Mouse (Mus musculus) embryonic stem cell, embryonic (primary cell): ENCODE results near the gene Xkr7.

ENCODE experiments used
- CTCF ChIA-PET, 4 experiments: fragments of 300-600 bp in 2 of 4; fragments of 350-600 bp in 2 of 4; sonication (Branson Sonifier 250); formaldehyde crosslinking; loops; one replicate each; lab custom pipeline; 2022; ENCODE audit warnings: inconsistent platforms in 2 of 4; lab: Charles Lee
- POLR2A ChIA-PET, 4 experiments: fragments of 300-600 bp in 2 of 4; fragments of 350-600 bp in 2 of 4; sonication (Branson Sonifier 250); formaldehyde crosslinking; loops; one replicate each; lab custom pipeline; 2022; ENCODE audit warnings: antibody characterized with exemption in 4 of 4, inconsistent platforms in 1 of 4; lab: Charles Lee

Xkr7 gene

GRCm38 (mm10) chr2:153022855-153023254 lies 8.8 kb upstream of the Xkr7 start:
- POLR2A ChIA-PET: interaction anchor here in 1 of 4 experiments (2.0 kb wide), 1 partner anchor 10 kb away, joined by 4 read pairs; no protein-coding TSS in a partner anchor
- CTCF ChIA-PET: no interaction called here

- CTCF ChIA-PET: no interaction called here
- POLR2A ChIA-PET: no interaction called here
Measured at GRCm38 (mm10) chr2:153026052-153026451, 5.6 kb upstream of the Xkr7 start.

- ChIA-PET CTCF (interaction anchor here in 2 of 4 experiments (0.6 to 0.9 kb wide), 3 partner anchors 43 to 1561 kb away, joined by 3 read pairs; no protein-coding TSS in a partner anchor), POLR2A (interaction anchor here in 1 of 4 experiments (0.7 kb wide), 2 partner anchors 12 to 131 kb away, joined by 3 to 4 read pairs; partner anchors contain the start of gene Pdrg1)
Measured at GRCm38 (mm10) chr2:153027501-153027900, 4.2 kb upstream of the Xkr7 start.

GRCm38 (mm10) chr2:153030422-153030821 lies 1.2 kb upstream of the Xkr7 start:
- CTCF ChIA-PET: interaction anchor here in 1 of 4 experiments (0.6 kb wide), 1 partner anchor 80 kb away, joined by 3 read pairs; no protein-coding TSS in a partner anchor
- POLR2A ChIA-PET: interaction anchor here in 1 of 4 experiments (1.4 kb wide), 1 partner anchor 11 kb away, joined by 3 read pairs; no protein-coding TSS in a partner anchor

- ChIA-PET CTCF (interaction anchor here in 3 of 4 experiments (0.5 to 1.5 kb wide), 16 partner anchors 17 to 428 kb away, joined by 3 to 6 read pairs (median 3); partner anchors contain the start of genes Defb36 (in 1 of the 3), H13 (in 1 of the 3) and Pdrg1 (in 1 of the 3)), POLR2A (interaction anchor here (0.5 to 1.4 kb wide), 16 partner anchors 10 to 1544 kb away, joined by 3 to 5 read pairs (median 3); partner anchors contain the start of genes Mcts2 (in 2 of the 4) and Dusp15 (in 1 of the 4))
Measured at GRCm38 (mm10) chr2:153032083-153032842, 611 bp downstream of the Xkr7 start.

- POLR2A ChIA-PET: interaction anchor here in 3 of 4 experiments (0.5 to 1.4 kb wide), 14 partner anchors 9 to 1543 kb away, joined by 3 to 5 read pairs (median 4); partner anchors contain the start of gene Dusp15 (in 1 of the 3)
- CTCF ChIA-PET: interaction anchor here in 3 of 4 experiments (0.5 to 1.5 kb wide), 15 partner anchors 18 to 429 kb away, joined by 3 to 6 read pairs (median 3); partner anchors contain the start of genes Defb36 (in 1 of the 3), H13 (in 1 of the 3) and Pdrg1 (in 1 of the 3)
Measured at GRCm38 (mm10) chr2:153032973-153033372, 1.3 kb downstream of the Xkr7 start.

- POLR2A ChIA-PET: interaction anchor here in 2 of 4 experiments (1.1 to 1.2 kb wide), 4 partner anchors 12 to 30 kb away, joined by 3 to 4 read pairs (median 4); no protein-coding TSS in a partner anchor
Measured at GRCm38 (mm10) chr2:153033545-153034230, 2.0 kb downstream of the Xkr7 start.

GRCm38 (mm10) chr2:153036690-153037089 lies 5.0 kb downstream of the Xkr7 start:
- ChIA-PET CTCF (interaction anchor here in 1 of 4 experiments (0.6 to 0.9 kb wide), 3 partner anchors 22 to 284 kb away, joined by 3 to 5 read pairs (median 3); no protein-coding TSS in a partner anchor), POLR2A (no interaction called here)

More at GRCm38 (mm10) chr2:153033545-153034230, 2.0 kb downstream of the Xkr7 start:
- CTCF ChIA-PET: interaction anchor here in 1 of 4 experiments (0.5 to 1.2 kb wide), 3 partner anchors 27 to 148 kb away, joined by 3 to 5 read pairs (median 4); no protein-coding TSS in a partner anchor

- ChIA-PET CTCF (interaction anchor here in 1 of 4 experiments (0.5 kb wide), 1 partner anchor 114 kb away, joined by 3 read pairs; no protein-coding TSS in a partner anchor), POLR2A (interaction anchor here in 1 of 4 experiments (1.0 kb wide), 1 partner anchor 12 kb away, joined by 4 read pairs; the partner anchor contains the start of gene Xkr7)
Measured at GRCm38 (mm10) chr2:153043886-153044285, 12.2 kb downstream of the Xkr7 start.

GRCm38 (mm10) chr2:153045884-153046299 lies 14.2 kb downstream of the Xkr7 start:
- CTCF ChIA-PET: no interaction called here
- POLR2A ChIA-PET: no interaction called here

GRCm38 (mm10) chr2:153047828-153048465 lies 16.3 kb downstream of the Xkr7 start:
- CTCF ChIA-PET: interaction anchor here in 1 of 4 experiments (1.2 to 1.3 kb wide), 2 partner anchors 9 to 33 kb away, joined by 4 read pairs; no protein-coding TSS in a partner anchor
- POLR2A ChIA-PET: interaction anchor here in 1 of 4 experiments (0.6 kb wide), 1 partner anchor 108 kb away, joined by 3 read pairs; no protein-coding TSS in a partner anchor

- ChIA-PET CTCF (interaction anchor here in 3 of 4 experiments (0.6 to 2.1 kb wide), 4 partner anchors 19 to 645 kb away, joined by 3 to 9 read pairs (median 3); no protein-coding TSS in a partner anchor), POLR2A (no interaction called here)
Measured at GRCm38 (mm10) chr2:153049288-153049996, 17.8 kb downstream of the Xkr7 start.

- CTCF ChIA-PET: interaction anchor here in 3 of 4 experiments (0.6 to 2.1 kb wide), 4 partner anchors 18 to 1044 kb away, joined by 3 to 9 read pairs (median 3); no protein-coding TSS in a partner anchor
Measured at GRCm38 (mm10) chr2:153049997-153050358, 18.3 kb downstream of the Xkr7 start.

GRCm38 (mm10) chr2:153051095-153051494 lies 19.4 kb downstream of the Xkr7 start:
- POLR2A ChIA-PET: interaction anchor here in 1 of 4 experiments (1.0 to 1.2 kb wide), 2 partner anchors 9 to 16 kb away, joined by 3 read pairs; no protein-coding TSS in a partner anchor

More at GRCm38 (mm10) chr2:153049997-153050358, 18.3 kb downstream of the Xkr7 start:
- POLR2A ChIA-PET: interaction anchor here in 1 of 4 experiments (1.2 kb wide), 1 partner anchor 17 kb away, joined by 3 read pairs; no protein-coding TSS in a partner anchor

GRCm38 (mm10) chr2:153051537-153051936 lies 19.9 kb downstream of the Xkr7 start:
- POLR2A ChIA-PET: interaction anchor here in 1 of 4 experiments (0.5 to 1.5 kb wide), 2 partner anchors 20 to 552 kb away, joined by 3 to 4 read pairs; no protein-coding TSS in a partner anchor

More at GRCm38 (mm10) chr2:153051095-153051494, 19.4 kb downstream of the Xkr7 start:
- CTCF ChIA-PET: interaction anchor here (0.6 to 3.2 kb wide), 6 partner anchors 17 to 92 kb away, joined by 3 to 14 read pairs (median 4); no protein-coding TSS in a partner anchor

More at GRCm38 (mm10) chr2:153051537-153051936, 19.9 kb downstream of the Xkr7 start:
- CTCF ChIA-PET: interaction anchor here (0.6 to 3.2 kb wide), 9 partner anchors 16 to 434 kb away, joined by 3 to 14 read pairs (median 4); no protein-coding TSS in a partner anchor
